Mouse (Mus musculus) lung, adult 2 months (tissue): Measurements from ENCODE around the gene Sptbn2.

Source experiments
- CTCF ChIP-seq: fragments of 200-500 bp; IDR thresholded peaks from 2 replicates; pipeline ENCODE4 v1.5.1; 2011; ENCODE audit warnings: mild to moderate bottlenecking, low read length, control low read depth; ENCODE audit not compliant: insufficient read depth
- POLR2A ChIP-seq: fragments of 200-500 bp; IDR thresholded peaks from 2 replicates; pipeline ENCODE4 v1.6.1; 2011; ENCODE audit warnings: low read depth, mild to moderate bottlenecking, control low read depth, low read length, borderline replicate concordance; ENCODE audit errors: extremely low read depth

- TF ChIP-seq POLR2A (no peak), CTCF (no peak)
These were observed 2.2 kb upstream of the Sptbn2 start for GRCm38 (mm10) chr19:4708765-4709164.
